Mouse (Mus musculus): ENCODE measurements at regions not wholly inside any gene's neighbourhood (a gene's known extent, or its start where the extent isn't known, plus 50 kb on each side); places are given as distances from the start of the nearest gene placed in this dataset.
"Not testable (repeated sequence)": the region's sequence is repeated elsewhere in the genome, so short reads cannot be mapped to it uniquely, and the experiment has no call there.

GRCm38 (mm10) chrY:89267946-89268345, 215.3 kb downstream of the Gm21294 start:
- peak; percentile 0 for DNase-seq (ENCODE audit: low spot score)
- intact Hi-C loops (cut with DNase I), result not testable (repeated sequence)

Data from heart, postnatal 25 days (tissue).